Mouse (Mus musculus): ENCODE data around the gene Cfap97d2.

GRCm38 (mm10) chr8:13676701-13677412 is 28.8 kb upstream of the Cfap97d2 start:
- TF ChIP-seq CTCF (conservative IDR thresholded peaks at IDR 0.05; ENCODE audit: low read length): no peak
- no peak for TF ChIP-seq POU5F1 (IDR thresholded peaks at IDR 0.05; ENCODE audit: borderline replicate concordance, low read length)
- no peak for TF ChIP-seq NANOG (IDR thresholded peaks at IDR 0.05; ENCODE audit: borderline replicate concordance, low read length)

Data from E14TG2a.4 (cell line).